Mouse (Mus musculus) lung, postnatal 14 days (tissue): ENCODE measurements around the gene Cd44.

Experiments
- DNase-seq: peaks from one replicate; pipeline ENCODE4 v3.0.0; 2021

Gene Cd44

DNA sequence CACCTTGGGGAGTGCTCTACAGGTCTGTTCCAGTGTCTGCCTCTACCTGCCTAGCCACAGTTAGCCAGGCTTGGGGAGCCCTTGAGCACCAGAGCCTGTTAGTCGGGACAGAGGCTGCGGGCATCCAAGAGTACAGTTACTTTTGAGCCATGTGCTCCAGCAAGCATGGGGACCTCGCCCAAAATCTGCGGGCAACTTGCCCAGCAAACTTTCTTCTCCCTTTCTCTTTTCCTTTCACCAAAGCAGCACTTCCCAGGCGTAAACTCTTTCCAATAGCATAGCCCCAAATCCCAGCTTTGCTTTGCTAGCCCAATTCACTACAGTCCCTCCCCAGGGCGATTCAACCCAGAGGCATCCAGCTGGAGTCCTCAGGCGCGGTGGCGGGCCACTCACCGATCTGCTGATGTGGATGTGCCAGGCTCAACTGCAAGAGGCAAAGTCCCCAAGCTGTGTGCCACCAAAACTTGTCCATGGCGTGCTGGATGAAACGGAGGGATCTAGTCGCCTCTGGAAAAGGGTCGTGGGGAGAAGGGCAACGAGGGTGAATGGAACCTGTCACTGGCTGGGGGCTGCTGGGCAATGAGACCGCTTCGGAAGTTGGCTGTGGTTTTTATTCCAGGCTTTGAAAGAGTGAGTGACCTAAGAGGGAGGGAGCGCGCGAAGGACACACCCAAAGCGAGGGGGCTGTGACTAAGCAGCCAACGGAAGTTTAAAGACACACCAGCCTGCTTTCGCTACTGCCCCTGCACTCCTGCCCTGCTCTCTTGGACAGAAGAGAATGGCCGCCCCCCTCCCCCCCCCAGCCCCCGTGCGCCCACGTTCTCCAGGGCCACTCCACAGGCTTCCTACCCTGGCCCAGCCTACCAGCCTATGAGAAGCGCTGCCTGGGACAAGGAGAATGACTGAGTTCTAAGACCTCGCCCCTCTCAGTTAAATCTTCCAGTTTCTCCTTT, at the start of gene Cd44:
TSS of gene Cd44 (minus strand) at position 791 of the 953 bp plus-strand sequence.
- peak; percentile 71 for DNase-seq

DNA sequence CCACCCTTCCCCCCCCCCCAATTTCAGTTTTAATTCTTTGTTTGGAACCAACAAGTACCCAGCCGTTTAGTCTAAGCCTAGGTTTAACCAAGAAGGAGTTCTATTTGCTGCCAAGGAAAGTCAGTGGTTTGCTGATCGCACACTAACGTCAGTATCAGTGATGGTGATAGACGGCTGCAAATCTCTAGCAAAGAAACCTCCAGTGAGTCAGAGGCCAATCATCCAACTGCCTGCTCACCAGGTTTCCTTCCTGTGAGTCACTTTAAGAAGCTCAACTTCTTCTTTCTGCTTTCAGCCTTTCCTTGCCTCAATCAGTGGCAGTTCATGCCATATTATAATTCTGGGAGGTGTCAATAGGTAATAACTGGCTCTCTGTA, 47.0 kb upstream of the Cd44 start:
- no peak for DNase-seq

GRCm38 (mm10) chr2:102947846-102948480, 46.5 kb upstream of the Cd44 start:
- no peak for DNase-seq

GRCm38 (mm10) chr2:102945111-102945510, 43.6 kb upstream of the Cd44 start:
- DNase-seq = no peak

- no peak for DNase-seq
These were observed 43.0 kb upstream of the Cd44 start for GRCm38 (mm10) chr2:102944415-102945012.

- no peak for DNase-seq
These were observed 42.5 kb upstream of the Cd44 start for GRCm38 (mm10) chr2:102943983-102944382.

DNA sequence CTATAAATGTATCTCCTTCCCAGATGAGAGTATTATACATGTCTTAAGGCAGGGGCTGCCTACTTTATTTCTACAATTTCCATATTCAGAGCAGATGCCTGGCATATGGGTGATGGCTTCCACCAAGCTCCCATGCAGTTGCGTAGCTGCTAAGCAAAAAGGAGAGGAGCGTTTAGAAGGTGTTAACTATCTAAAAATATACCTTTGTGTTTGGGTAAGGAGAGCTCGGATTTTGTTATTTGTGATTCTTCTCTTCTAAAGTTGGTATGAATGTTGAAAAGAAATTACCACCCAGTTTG, 41.3 kb upstream of the Cd44 start:
- DNase-seq = no peak

GRCm38 (mm10) chr2:102941937-102942781, 40.7 kb upstream of the Cd44 start:
- no peak for DNase-seq

GRCm38 (mm10) chr2:102940813-102941361, 39.4 kb upstream of the Cd44 start:
- DNase-seq = no peak

DNA sequence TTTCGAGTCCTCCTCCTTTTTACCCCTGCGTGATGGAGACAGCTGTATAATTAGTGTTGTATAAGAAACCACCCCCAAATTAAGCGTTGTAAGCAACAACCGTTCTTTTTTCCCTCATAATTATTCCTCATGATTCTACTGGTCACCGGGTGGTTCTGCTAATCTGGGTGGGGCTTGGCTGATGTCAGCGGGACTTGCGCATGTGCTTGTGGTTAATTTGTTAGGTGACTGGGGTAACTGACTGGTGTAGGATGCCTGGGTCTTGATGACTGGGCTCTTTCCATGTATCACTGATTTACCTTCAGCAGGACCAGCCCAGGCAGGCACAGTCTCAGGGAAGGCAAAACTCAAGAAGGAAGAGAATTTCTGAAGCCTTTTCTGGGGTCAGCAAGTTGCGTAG, 38.7 kb upstream of the Cd44 start:
- no peak for DNase-seq

DNA sequence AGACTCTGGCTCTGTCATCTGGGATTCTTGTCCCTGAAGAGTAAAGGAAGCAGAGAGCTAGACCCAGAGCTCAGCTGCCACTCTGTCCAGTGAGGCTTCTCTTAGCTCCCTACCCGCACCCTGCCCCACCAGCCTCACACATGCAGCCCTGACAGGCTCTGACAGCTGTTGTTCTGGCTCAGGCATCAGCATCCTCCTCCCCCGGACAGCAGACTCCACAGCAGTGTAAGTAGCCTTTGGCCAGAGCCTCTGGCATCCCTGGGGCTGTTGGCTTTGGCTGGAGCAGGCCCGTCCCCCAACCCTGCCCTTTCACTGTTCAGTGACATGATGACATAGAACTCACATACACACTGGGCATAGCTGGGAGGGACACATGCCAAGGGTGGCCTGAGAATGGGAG, 35.4 kb upstream of the Cd44 start:
- DNase-seq = peak; percentile 48

DNA sequence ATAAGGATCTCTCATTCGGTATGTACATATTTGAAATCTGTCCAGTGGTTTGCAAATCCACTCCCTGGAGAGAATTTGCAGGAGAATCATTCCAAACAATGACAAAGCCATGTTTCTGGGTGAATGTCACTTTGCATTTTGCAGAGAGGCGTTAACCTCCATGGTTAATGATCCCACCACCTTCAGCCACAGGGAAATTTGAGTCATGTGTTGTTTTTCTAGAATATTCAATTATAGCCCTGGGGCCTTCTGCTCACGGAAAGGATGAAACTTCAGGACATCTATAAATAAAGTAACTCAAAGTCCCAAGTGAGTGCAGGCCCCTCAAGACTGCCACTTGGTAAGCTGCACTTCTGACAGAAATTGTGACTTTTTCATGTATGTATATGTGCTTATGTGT, 33.4 kb upstream of the Cd44 start:
- no peak for DNase-seq

DNA sequence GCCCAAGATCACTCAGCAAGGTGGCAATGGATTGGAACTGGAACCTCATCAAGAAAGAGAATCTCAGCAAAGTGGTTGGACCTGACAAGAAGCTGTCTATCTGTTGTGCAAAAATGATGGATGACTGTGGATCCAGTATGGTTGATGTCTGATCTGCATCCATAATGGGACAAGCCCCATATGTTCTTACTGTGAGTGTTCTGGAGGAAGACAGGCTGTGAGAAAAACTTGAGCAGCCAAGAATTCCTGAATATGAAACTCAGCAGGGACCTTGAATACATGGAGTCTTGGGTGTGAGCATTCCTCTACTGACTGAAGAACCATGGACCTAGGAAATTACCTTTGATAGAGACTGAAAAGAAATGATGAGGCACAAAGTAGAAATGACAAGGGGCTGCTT, 32.3 kb upstream of the Cd44 start:
- DNase-seq = no peak

DNA sequence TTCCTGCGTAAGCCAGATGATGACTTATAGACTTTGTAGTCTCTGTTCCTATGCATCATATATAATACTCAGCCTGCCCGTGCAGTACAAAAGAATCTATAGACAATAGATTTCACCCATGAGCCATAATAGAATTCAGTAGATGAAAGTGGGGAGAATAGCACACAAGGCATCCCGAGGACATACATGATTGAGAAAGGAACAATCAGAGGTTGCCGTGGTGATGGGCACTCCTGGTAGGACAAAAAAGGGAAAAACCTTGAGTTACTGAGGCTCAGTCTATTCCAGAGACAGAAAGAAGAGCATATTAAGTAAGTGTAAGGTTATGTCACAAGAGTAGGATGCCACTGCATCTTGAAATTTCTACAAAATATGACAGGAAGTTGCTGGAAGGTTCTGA, 31.7 kb upstream of the Cd44 start:
- no peak for DNase-seq

- DNase-seq = no peak
These were observed 31.2 kb upstream of the Cd44 start for GRCm38 (mm10) chr2:102932667-102933066.

DNA sequence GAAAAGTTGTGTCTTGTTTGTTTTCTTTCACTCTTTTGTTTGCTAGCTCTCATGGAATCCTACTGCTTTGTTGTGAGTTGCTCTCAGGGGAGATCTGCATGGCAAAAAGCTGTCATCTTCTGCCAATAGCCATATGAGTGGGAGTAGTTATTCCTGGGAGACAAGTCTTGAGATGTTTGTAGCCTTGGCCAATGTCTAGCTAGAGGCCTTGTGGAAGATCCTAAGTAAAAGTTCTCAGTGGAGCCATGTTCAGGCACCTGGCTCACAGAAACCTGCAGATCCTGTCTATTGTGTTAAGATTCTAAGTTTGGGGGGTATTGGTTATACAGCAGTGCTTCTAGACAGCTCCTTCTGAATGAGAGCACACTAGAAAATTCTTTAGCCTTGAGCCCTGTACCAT, 26.7 kb upstream of the Cd44 start:
- DNase-seq = no peak

DNA sequence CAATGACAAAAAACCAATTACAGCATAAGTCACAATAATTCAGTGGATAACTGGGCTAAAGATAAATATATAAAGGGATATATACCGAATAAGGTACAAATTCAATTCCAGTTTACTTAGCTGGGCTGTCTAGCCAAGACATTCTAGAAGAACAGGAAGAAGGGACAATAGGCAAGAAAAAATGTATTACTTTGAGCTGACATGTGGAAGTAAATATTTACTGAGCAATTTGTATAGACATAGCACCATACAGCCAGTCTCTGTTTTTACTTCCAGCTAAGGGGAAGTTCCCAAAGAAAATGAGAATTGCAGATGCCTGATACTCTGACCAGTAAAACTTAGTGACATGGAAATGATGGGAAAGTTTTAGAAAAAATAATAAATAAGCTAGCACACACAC, 23.0 kb upstream of the Cd44 start:
- DNase-seq = no peak

DNA sequence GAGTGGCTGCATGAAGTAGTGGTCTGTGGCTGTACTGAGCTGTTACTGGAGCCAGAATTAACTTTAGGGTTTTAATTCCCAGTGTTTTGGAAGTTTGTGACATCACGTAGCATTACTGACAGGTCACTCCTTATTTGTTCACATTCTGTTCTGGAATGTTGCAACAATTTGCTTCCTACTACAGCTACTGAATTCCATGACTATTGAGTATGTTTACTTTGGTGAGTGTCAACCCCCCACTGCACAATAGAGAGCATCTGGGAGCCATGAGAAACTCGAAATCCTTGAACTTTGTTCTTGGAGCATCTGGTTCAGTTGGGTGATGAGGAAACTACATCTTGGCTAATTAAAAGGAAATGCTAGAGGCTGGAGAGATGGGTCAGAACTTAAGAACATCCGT, 22.2 kb upstream of the Cd44 start:
- DNase-seq = no peak

GRCm38 (mm10) chr2:102922066-102922465, 20.6 kb upstream of the Cd44 start:
- DNase-seq = no peak

GRCm38 (mm10) chr2:102918301-102918700, 16.8 kb upstream of the Cd44 start:
- no peak for DNase-seq

DNA sequence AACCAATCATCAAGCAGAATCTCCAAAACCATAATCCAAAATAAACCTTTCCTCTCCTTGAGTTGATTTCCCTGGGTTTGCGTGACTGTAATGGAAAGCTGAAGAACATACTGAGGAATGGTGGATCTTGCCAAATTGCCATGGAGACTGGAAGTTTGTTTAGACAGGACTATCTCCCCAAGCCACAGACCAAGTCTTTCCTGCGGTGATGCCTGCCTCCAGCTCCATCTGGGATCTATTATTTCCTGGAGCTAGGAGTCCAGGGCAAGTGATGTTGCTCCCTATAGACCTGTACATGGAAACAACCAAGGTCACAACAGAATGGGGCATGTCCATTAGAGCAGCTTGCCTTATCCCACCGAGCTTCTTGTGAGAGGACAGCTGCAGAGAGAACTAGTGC, 15.1 kb upstream of the Cd44 start:
- no peak for DNase-seq

- no peak for DNase-seq
These were observed 13.2 kb upstream of the Cd44 start for GRCm38 (mm10) chr2:102914675-102915074.
